Mouse (Mus musculus) bone marrow, adult 2 months (tissue): ENCODE data around the gene Dnttip1. TPM values are rescaled to one million over a fixed set of nuclear protein-coding genes. Genes with fewer than 3 reads are reported as not detected.

Experiments used
- H3K27ac ChIP-seq: fragments of 200-500 bp; 2 replicates; pipeline ENCODE4 v1.5.1; 2012; ENCODE audit warnings: low read depth, mild to moderate bottlenecking, control low read depth, inconsistent platforms, low read length; ENCODE audit not compliant: control insufficient read depth, poor library complexity, insufficient read depth
- H3K4me1 ChIP-seq: fragments of 200-500 bp; 2 replicates; pipeline ENCODE4 v1.6.1; 2011; ENCODE audit warnings: low read length; ENCODE audit not compliant: control insufficient read depth, insufficient read depth
- H3K4me3 ChIP-seq: fragments of 200-500 bp; replicated peaks from 2 replicates; pipeline ENCODE3; 2011; ENCODE audit warnings: mild to moderate bottlenecking, low read depth, low read length, control low read depth; ENCODE audit not compliant: control insufficient read depth
- CTCF ChIP-seq: fragments of 200-500 bp; IDR thresholded peaks from 2 replicates; pipeline ENCODE4 v1.5.1; 2011; ENCODE audit warnings: low read length, control low read depth; ENCODE audit not compliant: control insufficient read depth, insufficient read depth
- POLR2A ChIP-seq: fragments of 200-500 bp; IDR thresholded peaks from 2 replicates; pipeline ENCODE4 v1.6.1; 2011; ENCODE audit warnings: low read depth, mild to moderate bottlenecking, control low read depth, low read length, borderline replicate concordance; ENCODE audit not compliant: control insufficient read depth
- WGBS: fragments of 180-500 bp; shearing (Covaris S2); methylation state at CpG from one replicate; pipeline ENCODE4 v1.1.7; 2018; 5-methylcytosine and 5-hydroxymethylcytosine counted together
- polyA plus RNA-seq: library from polyadenylated mRNA; stranded (reverse); fragments of >200 nt; gene quantifications from 2 replicates; pipeline ENCODE4 v1.2.4, GENCODE M21; 2011; ENCODE audit warnings: low replicate concordance; ENCODE audit not compliant: missing spikeins, insufficient read depth, insufficient read length

Dnttip1 gene
- polyA plus RNA-seq, 1 experiment, result 47.6 TPM

- no peak for TF ChIP-seq POLR2A
- TF ChIP-seq CTCF, result no peak
- peak overlapping the region; percentile 59; the same call in 1 of the 2 replicates for H3K27ac ChIP-seq
- H3K4me1 ChIP-seq, result peaks cover 6% of the 10 kb centered on the region; the same call in 1 of the 2 replicates
- WGBS, result 44% methylated on average over 4 of the region's 4 CpGs
- H3K4me3 ChIP-seq, result no peak overlapping the region
These were observed 14.5 kb downstream of the Dnttip1 start for GRCm38 (mm10) chr2:164760059-164760833.

GRCm38 (mm10) chr2:164761502-164761901 lies 15.7 kb downstream of the Dnttip1 start:
- WGBS, result 72% methylated on average over 2 of the region's 2 CpGs
- Histone ChIP-seq H3K27ac (peak overlapping the region; percentile 37), H3K4me3 (no peak overlapping the region), H3K4me1 (peaks cover 6% of the 10 kb centered on the region; the same call in 1 of the 2 replicates)
- TF ChIP-seq POLR2A (no peak), CTCF (no peak)

GRCm38 (mm10) chr2:164761971-164762370 lies 16.2 kb downstream of the Dnttip1 start:
- Histone ChIP-seq H3K4me1 (peaks cover 6% of the 10 kb centered on the region; the same call in 1 of the 2 replicates), H3K27ac (peak overlapping the region; percentile 37), H3K4me3 (no peak overlapping the region)
- no peak for TF ChIP-seq POLR2A
- TF ChIP-seq CTCF, result no peak
- WGBS, result 88% methylated on average over 4 of the region's 4 CpGs

GRCm38 (mm10) chr2:164762593-164762992 lies 16.8 kb downstream of the Dnttip1 start:
- H3K4me1 ChIP-seq, result peaks cover 6% of the 10 kb centered on the region; the same call in 1 of the 2 replicates
- H3K27ac ChIP-seq, result peak overlapping the region; percentile 37; the same call in 1 of the 2 replicates
- 85% methylated on average over 7 of the region's 7 CpGs for WGBS

GRCm38 (mm10) chr2:164765841-164766240 lies 20.1 kb downstream of the Dnttip1 start:
- H3K27ac ChIP-seq, result no peak overlapping the region
- TF ChIP-seq CTCF (no peak), POLR2A (no peak)
- whole genome bisulfite sequencing, result 86% methylated on average over 3 of the region's 3 CpGs
- peaks cover 1% of the 10 kb centered on the region; the same call in 1 of the 2 replicates for H3K4me1 ChIP-seq
- H3K4me3 ChIP-seq, result no peak overlapping the region

More at GRCm38 (mm10) chr2:164762593-164762992, 16.8 kb downstream of the Dnttip1 start:
- H3K4me3 ChIP-seq, result no peak overlapping the region
- TF ChIP-seq POLR2A (no peak), CTCF (no peak)

- H3K27ac ChIP-seq, result no peak overlapping the region
- H3K4me1 ChIP-seq, result no peaks in the 10 kb centered on the region
- TF ChIP-seq POLR2A (no peak), CTCF (no peak)
- H3K4me3 ChIP-seq, result no peak overlapping the region
- whole genome bisulfite sequencing, result 90% methylated on average over 15 of the region's 15 CpGs
These were observed 22.2 kb downstream of the Dnttip1 start for GRCm38 (mm10) chr2:164767812-164768540.

GRCm38 (mm10) chr2:164769258-164770037 lies 23.7 kb downstream of the Dnttip1 start, which contains the start of gene Ube2c:
Gene Ube2c, plus strand, starts transcription at chr2:164769898.
- Histone ChIP-seq H3K27ac (peak within 1 kb of the TSS; percentile 68), H3K4me1 (no peaks in the 10 kb centered on the region)
- 2% methylated on average over 53 of the region's 53 CpGs for WGBS

GRCm38 (mm10) chr2:164770279-164770678 lies 24.5 kb downstream of the Dnttip1 start:
- Histone ChIP-seq H3K4me1 (no peaks in the 10 kb centered on the region), H3K27ac (peak overlapping the region; percentile 68), H3K4me3 (peak overlapping the region; percentile 98)
- 6% methylated on average over 15 of the region's 15 CpGs for WGBS
- TF ChIP-seq POLR2A, result no peak
- TF ChIP-seq CTCF, result no peak

More at GRCm38 (mm10) chr2:164769258-164770037, 23.7 kb downstream of the Dnttip1 start, which contains the start of gene Ube2c:
- peak within 1 kb of the TSS; percentile 98 for H3K4me3 ChIP-seq
- TF ChIP-seq CTCF (no peak), POLR2A (peak; percentile 89)
